Mouse (Mus musculus) CD4-positive naive resting alpha-beta T cell, adult 76 days (primary cell): ENCODE data around the gene Tdpoz4. TPM values are rescaled to one million over a fixed set of nuclear protein-coding genes. Genes with fewer than 3 reads are reported as not detected.

Experiments
- total RNA-seq: library from RNA; stranded (reverse); gene quantifications from one replicate; pipeline ENCODE4 v1.2.4, GENCODE M21; 2023

Gene Tdpoz4
- total RNA-seq, result not detected

GRCm38 (mm10) chr3:93796098-93796497 lies at the start of gene Tdpoz4:
Gene Tdpoz4, plus strand, starts transcription at chr3:93796398.

GRCm38 (mm10) chr3:93772700-93773099 lies 23.5 kb upstream of the Tdpoz4 start, which contains the start of gene Gm5773:
Gene Gm5773, plus strand, starts transcription at chr3:93773000.

GRCm38 (mm10) chr3:93825720-93826119 lies 29.5 kb downstream of the Tdpoz4 start, which contains the start of gene Tdpoz3:
Gene Tdpoz3, plus strand, starts transcription at chr3:93826020.

Other genes starting within 250 kb of the Tdpoz4 start
- 164 TPM for gene S100a10, start 241.3 kb upstream of the Tdpoz4 start, total RNA-seq
- not detected for gene Tdpoz2, start 143.7 kb upstream of the Tdpoz4 start, total RNA-seq
- not detected for gene Tdpoz1, start 120.1 kb upstream of the Tdpoz4 start, total RNA-seq
- not detected for gene Gm37596, start 103.3 kb upstream of the Tdpoz4 start, total RNA-seq
- not detected for gene Gm5773, start 23.4 kb upstream of the Tdpoz4 start, total RNA-seq
- not detected for gene Tdpoz3, start 29.6 kb downstream of the Tdpoz4 start, total RNA-seq
- gene Gm9117, start 147.1 kb downstream of the Tdpoz4 start, total RNA-seq, result not detected
- not detected for gene Tdpoz5, start 164.9 kb downstream of the Tdpoz4 start, total RNA-seq